In genomic region chr16:90963866-90964265, GRCm38 (mm10) we compare ENCODE assay signal across 24 mouse cellular contexts. TPM values are rescaled to one million over a fixed set of nuclear protein-coding genes. Genes with fewer than 3 reads are reported as not detected.
A peak's percentile ranks its signal among the peaks of the same experiment; 100 is the strongest.
DNase-seq lines count a peak whose midpoint lies in the region; ATAC-seq lines count a peak whose summit lies in the region.
"Had no signal": no experiment of that assay in that cellular context is flagged by ENCODE, and none has a peak within 500 bp of the region (broad histone marks: within the 10 kb centered on the region; RNA-seq: fewer than 3 reads in every experiment).

No protein-coding gene starts in this region.

- no peak for DNase-seq in heart, adult 9 months (ENCODE audit: low spot score in 2 of 2)
- DNase-seq in liver, embryonic 13.5 days = peak; percentile 34
- DNase-seq in cerebellum, adult 9-10 months = no peak
- DNase-seq in gastrocnemius, postnatal 14 days = no peak
- no peak for DNase-seq in forebrain, embryonic 14.5 days (ENCODE audit: low spot score)
- DNase-seq: adrenal gland, postnatal 10 days; cerebellum, adult 11 months; cerebellum, postnatal 10 days; gastrocnemius, postnatal 36 days; heart, adult 18-20 months; kidney, adult 18-20 months; layer of hippocampus, postnatal 36 days; lung, postnatal 4 days; midbrain, embryonic 14.5 days; thymus, postnatal 14 days had no signal

- H3K27ac ChIP-seq in heart, embryonic 11.5 days (ENCODE audit: low read depth, low read length) = peak overlapping the region; percentile 42; the same call in 1 of the 2 replicates
- peak overlapping the region; percentile 88 for H3K27ac ChIP-seq in liver, embryonic 13.5 days
- no peak overlapping the region for H3K27ac ChIP-seq in forebrain, embryonic 14.5 days (ENCODE audit: low read depth, low read length)
- H3K27ac ChIP-seq: embryonic facial prominence, embryonic 13.5 days; forebrain, embryonic 13.5 days; hindbrain, embryonic 10.5 days; hindbrain, embryonic 15.5 days; stomach, embryonic 15.5 days had no signal

- 66% methylated on average over 10 of the region's 10 CpGs for whole genome bisulfite sequencing in heart, embryonic 11.5 days (ENCODE audit: insufficient replicate concordance)
- WGBS in liver, embryonic 13.5 days (ENCODE audit: insufficient replicate concordance) = 57% methylated on average over 10 of the region's 10 CpGs
- WGBS in forebrain, embryonic 14.5 days = 92% methylated on average over 10 of the region's 10 CpGs

- H3K4me3 ChIP-seq in heart, embryonic 11.5 days (ENCODE audit: low read depth, low read length) = no peak overlapping the region
- peak overlapping the region; percentile 25 for H3K4me3 ChIP-seq in erythroblast, embryonic 14.5 days (replicated peaks)
- H3K4me3 ChIP-seq in liver, embryonic 13.5 days (replicated peaks) = 0 out of 2 replicates have a peak overlapping the region, but pooled peaks have one; percentile 1
- H3K4me3 ChIP-seq in forebrain, embryonic 14.5 days (ENCODE audit: low read depth, low read length) = no peak overlapping the region
- H3K4me3 ChIP-seq: embryonic facial prominence, embryonic 13.5 days; forebrain, embryonic 13.5 days; hindbrain, embryonic 10.5 days; hindbrain, embryonic 15.5 days; stomach, embryonic 15.5 days had no signal

- intact Hi-C loops in gastrocnemius, postnatal 14 days (cut with DNase I; ENCODE audit: low total_unique reads) = no loop called here

- ATAC-seq in heart, embryonic 11.5 days (replicated peaks; ENCODE audit: insufficient number of reproducible peaks, low FRiP score, low TSS enrichment) = peak; percentile 71; the same call in 1 of the 2 replicates
- ATAC-seq in liver, embryonic 13.5 days (ENCODE audit: low read depth) = peak; percentile 75
- 0 out of 2 replicates have a peak, but pooled peaks have one; percentile 26 for ATAC-seq in megakaryocyte progenitor cell, adult 5-6 weeks (replicated peaks; ENCODE audit: poor library complexity)
- ATAC-seq in forebrain, embryonic 14.5 days = no peak
- ATAC-seq: forebrain, embryonic 13.5 days; Patski had no signal

- peak overlapping the region; percentile 7; the same call in 1 of the 2 replicates for H3K4me2 ChIP-seq in heart, embryonic 11.5 days
- peak overlapping the region; percentile 61 for H3K4me2 ChIP-seq in liver, embryonic 13.5 days
- no peak overlapping the region for H3K4me2 ChIP-seq in forebrain, embryonic 14.5 days (ENCODE audit: low read length)
- H3K4me2 ChIP-seq: embryonic facial prominence, embryonic 13.5 days; forebrain, embryonic 13.5 days; hindbrain, embryonic 15.5 days; stomach, embryonic 15.5 days had no signal

- H3K36me3 ChIP-seq in heart, embryonic 11.5 days (ENCODE audit: control insufficient read depth, insufficient read depth, low read length) = no peaks in the 10 kb centered on the region
- peaks cover 98% of the 10 kb centered on the region for H3K36me3 ChIP-seq in erythroblast, embryonic 14.5 days (ENCODE audit: control insufficient read depth)
- H3K36me3 ChIP-seq in liver, embryonic 13.5 days = peaks cover 63% of the 10 kb centered on the region
- H3K36me3 ChIP-seq in forebrain, embryonic 14.5 days (ENCODE audit: control insufficient read depth, insufficient read depth, low read length) = peaks cover 72% of the 10 kb centered on the region

- no peaks in the 10 kb centered on the region for H3K27me3 ChIP-seq in heart, embryonic 11.5 days (ENCODE audit: control insufficient read depth, insufficient read depth, low read length)
- H3K27me3 ChIP-seq in erythroblast, embryonic 14.5 days (ENCODE audit: control insufficient read depth) = no peaks in the 10 kb centered on the region
- no peaks in the 10 kb centered on the region for H3K27me3 ChIP-seq in liver, embryonic 13.5 days
- no peaks in the 10 kb centered on the region for H3K27me3 ChIP-seq in forebrain, embryonic 14.5 days (replicated peaks; ENCODE audit: control insufficient read depth, insufficient read depth, low read length)
- H3K27me3 ChIP-seq: embryonic facial prominence, embryonic 13.5 days; forebrain, embryonic 13.5 days; hindbrain, embryonic 15.5 days; Patski; stomach, embryonic 15.5 days had no signal

- no peaks in the 10 kb centered on the region for H3K4me1 ChIP-seq in heart, embryonic 11.5 days (ENCODE audit: control insufficient read depth, insufficient read depth, low read length)
- peaks cover 40% of the 10 kb centered on the region for H3K4me1 ChIP-seq in erythroblast, embryonic 14.5 days (ENCODE audit: control insufficient read depth)
- H3K4me1 ChIP-seq in liver, embryonic 13.5 days (replicated peaks) = peaks cover 36% of the 10 kb centered on the region
- no peaks in the 10 kb centered on the region for H3K4me1 ChIP-seq in forebrain, embryonic 14.5 days (ENCODE audit: control insufficient read depth, insufficient read depth, low read length)
- H3K4me1 ChIP-seq: embryonic facial prominence, embryonic 13.5 days; forebrain, embryonic 13.5 days; hindbrain, embryonic 10.5 days; hindbrain, embryonic 15.5 days; stomach, embryonic 15.5 days had no signal

- no peak overlapping the region for H3K9ac ChIP-seq in heart, embryonic 11.5 days (ENCODE audit: low read depth, low read length)
- H3K9ac ChIP-seq in liver, embryonic 13.5 days = peak overlapping the region; percentile 44
- H3K9ac ChIP-seq in forebrain, embryonic 14.5 days (ENCODE audit: low read length) = no peak overlapping the region
- H3K9ac ChIP-seq: embryonic facial prominence, embryonic 13.5 days; forebrain, embryonic 13.5 days; hindbrain, embryonic 15.5 days; stomach, embryonic 15.5 days had no signal

- H3K9me3 ChIP-seq in heart, embryonic 11.5 days (replicated peaks; ENCODE audit: control insufficient read depth, low read length) = no peaks in the 10 kb centered on the region
- H3K9me3 ChIP-seq in erythroblast, embryonic 14.5 days (ENCODE audit: control insufficient read depth, low read length) = no peaks in the 10 kb centered on the region
- H3K9me3 ChIP-seq in liver, embryonic 13.5 days (replicated peaks) = no peaks in the 10 kb centered on the region
- H3K9me3 ChIP-seq in forebrain, embryonic 14.5 days (replicated peaks; ENCODE audit: control insufficient read depth, low read length) = no peaks in the 10 kb centered on the region
- H3K9me3 ChIP-seq: embryonic facial prominence, embryonic 13.5 days; forebrain, embryonic 13.5 days; hindbrain, embryonic 10.5 days; hindbrain, embryonic 15.5 days; stomach, embryonic 15.5 days had no signal

RNA-seq across cellular contexts. Expression of gene Cfap298, which starts 29.0 kb away (rescaled TPM):
- polyA plus RNA-seq in heart, embryonic 11.5 days (2014; fragmentation: Nextera tagmentation; extraction: Ambion mirVana) = 47.0 and 51.7 TPM in 2 replicates
- polyA plus RNA-seq in erythroblast, embryonic 14.5 days (2012) = 1.9 and 2.1 TPM in 2 replicates
- 33.2 and 39.9 TPM in 2 replicates for polyA plus RNA-seq in liver, embryonic 13.5 days (2015; fragmentation: Nextera tagmentation; extraction: Ambion mirVana)
- 40.2 and 45.4 TPM in 2 replicates for total RNA-seq in megakaryocyte progenitor cell, adult 5-6 weeks (2015)
- total RNA-seq in megakaryocyte progenitor cell, adult 5-6 weeks (2017) = 70.1 and 77.7 TPM in 2 replicates
- 10 to 100 TPM; 22.4 to 26.8 TPM for total RNA-seq in gastrocnemius, postnatal 14 days (2021)
- polyA plus RNA-seq in forebrain, embryonic 14.5 days (2014; fragmentation: Nextera tagmentation; extraction: Ambion mirVana) = 49.0 and 60.0 TPM in 2 replicates

RNA-seq across cellular contexts. Expression of gene Synj1, which starts 47.2 kb away (rescaled TPM):
- polyA plus RNA-seq in heart, embryonic 11.5 days (2014; fragmentation: Nextera tagmentation; extraction: Ambion mirVana) = 15.2 and 22.1 TPM in 2 replicates
- 8.1 and 8.8 TPM in 2 replicates for polyA plus RNA-seq in erythroblast, embryonic 14.5 days (2012)
- polyA plus RNA-seq in liver, embryonic 13.5 days (2015; fragmentation: Nextera tagmentation; extraction: Ambion mirVana) = 13.0 and 17.5 TPM in 2 replicates
- 38.8 and 46.3 TPM in 2 replicates for total RNA-seq in megakaryocyte progenitor cell, adult 5-6 weeks (2015)
- total RNA-seq in megakaryocyte progenitor cell, adult 5-6 weeks (2017) = 16.2 and 19.1 TPM in 2 replicates
- 10 to 100 TPM; 12.0 to 13.8 TPM for total RNA-seq in gastrocnemius, postnatal 14 days (2021)
- 29.7 and 44.4 TPM in 2 replicates for polyA plus RNA-seq in forebrain, embryonic 14.5 days (2014; fragmentation: Nextera tagmentation; extraction: Ambion mirVana)

Comparison
In these comparisons a context has a peak if more than half of its experiments do, and no peak if none do; other contexts are left out.
1. H3K4me3 ChIP-seq: peak in erythroblast, embryonic 14.5 days (single experiment) and liver, embryonic 13.5 days (single experiment); none in heart, embryonic 11.5 days (single experiment) and forebrain, embryonic 14.5 days (single experiment).
2. RNA of gene Cfap298, which starts 29.0 kb away (polyA plus RNA-seq): 47.0 to 51.7 TPM in heart, embryonic 11.5 days, 49.0 to 60.0 TPM in forebrain, embryonic 14.5 days and 33.2 to 39.9 TPM in liver, embryonic 13.5 days; 1.9 to 2.1 TPM in erythroblast, embryonic 14.5 days; every median in the first group is over 10 times any median in the second.